Mouse (Mus musculus): ENCODE results near the gene Vdac2.
A peak's percentile ranks its signal among the peaks of the same experiment; 100 is the strongest.

The Vdac2 gene

DNA sequence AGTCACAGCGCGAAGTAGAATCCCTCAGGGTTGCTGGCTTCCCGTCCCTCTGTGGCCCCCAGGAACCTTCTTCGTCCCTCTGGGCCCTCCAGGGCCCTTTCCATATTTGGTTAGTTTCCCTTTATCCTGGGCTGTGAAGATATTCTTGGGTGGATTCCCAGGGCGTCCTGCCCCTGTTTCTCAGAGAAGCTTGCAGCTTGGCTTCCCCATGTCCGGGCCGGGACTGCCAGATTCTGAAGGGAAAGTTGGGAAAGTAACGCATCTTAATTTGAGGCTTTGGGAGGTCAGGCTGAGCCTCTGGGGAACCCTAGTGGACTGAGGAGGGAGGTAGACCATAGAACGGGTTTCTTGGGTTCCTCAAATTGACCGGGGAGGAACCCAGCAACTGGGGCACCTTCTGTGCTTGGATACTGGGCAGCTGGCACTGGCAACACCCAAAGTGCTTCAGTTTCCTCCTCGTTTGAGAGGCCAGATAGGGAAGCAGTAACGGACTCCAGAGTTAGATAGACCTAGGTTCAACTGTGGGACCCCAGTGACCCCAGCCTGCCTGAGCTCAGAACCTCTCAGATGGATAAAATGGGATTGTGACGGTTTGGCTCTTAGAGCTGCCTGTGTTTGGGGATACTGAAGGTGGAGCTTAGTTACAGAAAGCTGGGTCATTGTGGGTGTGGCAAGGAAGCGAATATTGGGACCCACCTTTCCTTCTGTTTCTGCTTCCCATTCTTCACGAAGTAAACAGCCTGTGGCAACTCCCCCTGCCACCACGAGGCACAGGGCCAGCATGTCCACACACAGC, 27.2 kb downstream of the Vdac2 start:
- DNase-seq (ENCODE audit: low spot score in 2 of 2) = no peak

DNA sequence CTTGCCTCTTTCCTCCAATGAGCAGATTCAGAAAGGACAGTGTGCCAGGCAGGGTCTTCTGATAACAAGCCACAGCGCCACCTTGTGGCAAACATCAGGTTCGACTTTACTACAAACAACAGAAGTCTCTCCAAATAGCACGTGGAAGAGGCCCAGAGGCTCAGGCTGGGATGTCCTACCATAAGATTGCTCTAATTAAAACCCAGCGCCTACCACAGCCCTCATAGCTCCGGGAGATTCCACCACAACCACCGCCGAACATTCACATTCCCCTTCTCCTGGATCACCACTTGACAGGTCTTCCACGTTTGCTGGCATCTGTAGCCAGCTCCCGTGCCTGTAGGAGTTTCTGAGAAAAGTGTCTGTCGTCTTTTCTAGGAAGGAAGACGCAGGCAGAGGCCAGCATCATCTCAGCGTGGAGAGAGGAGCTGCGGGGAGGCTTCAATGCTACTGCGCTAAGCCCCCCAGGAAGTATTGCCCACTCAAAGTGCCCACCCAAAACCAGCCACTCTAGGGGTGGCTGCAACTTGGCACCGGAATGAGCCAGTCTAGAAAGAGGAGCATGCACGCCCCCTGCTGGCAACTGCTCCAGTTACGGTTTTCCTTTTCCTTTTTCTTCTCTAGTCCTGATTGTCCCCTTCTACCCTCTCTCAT, 28.5 kb downstream of the Vdac2 start:
- peak in 1 of 2 experiments; percentile 47 for DNase-seq (ENCODE audit: low spot score in 2 of 2)

DNA sequence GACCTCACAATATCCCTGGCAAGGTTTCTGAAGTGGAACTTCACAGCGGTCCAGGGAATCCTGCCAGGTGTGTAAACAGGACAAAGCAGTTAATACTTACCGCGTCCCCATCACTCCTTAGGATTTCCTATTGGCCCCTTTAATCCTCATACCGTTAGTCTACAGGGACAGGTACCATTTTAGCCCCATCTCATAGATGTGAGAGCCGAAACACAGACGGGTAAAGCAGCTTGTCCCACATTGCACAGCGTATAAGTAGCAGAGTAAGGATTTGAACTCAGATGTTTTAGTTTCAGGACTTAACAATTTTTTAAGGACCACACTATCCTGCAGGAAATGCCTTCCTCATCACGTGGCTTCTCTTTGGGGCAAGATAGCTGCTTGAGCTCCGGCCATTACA, 29.2 kb downstream of the Vdac2 start:
- DNase-seq (ENCODE audit: low spot score in 2 of 2) = no peak

DNA sequence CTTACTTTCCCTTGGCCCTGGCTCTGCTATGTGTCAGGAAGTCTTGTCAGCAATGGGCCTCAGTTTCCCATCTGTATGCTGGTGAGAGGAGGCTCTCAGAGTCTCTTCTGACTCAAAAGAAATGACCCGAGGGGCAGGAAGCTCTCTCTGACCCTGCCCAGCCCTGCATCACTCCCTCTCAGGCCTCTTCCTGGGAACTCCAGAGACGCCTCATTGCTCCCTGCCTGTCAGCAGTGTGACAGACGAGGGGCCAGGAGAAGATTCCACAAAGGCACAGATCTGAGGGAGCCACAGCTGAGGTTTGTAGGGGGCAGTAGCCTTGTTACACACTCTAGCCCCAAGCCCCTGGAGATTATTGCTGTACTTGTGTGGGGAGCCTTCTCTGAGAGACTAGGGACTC, 30.9 kb downstream of the Vdac2 start:
- no peak for DNase-seq (ENCODE audit: low spot score in 2 of 2)

DNA sequence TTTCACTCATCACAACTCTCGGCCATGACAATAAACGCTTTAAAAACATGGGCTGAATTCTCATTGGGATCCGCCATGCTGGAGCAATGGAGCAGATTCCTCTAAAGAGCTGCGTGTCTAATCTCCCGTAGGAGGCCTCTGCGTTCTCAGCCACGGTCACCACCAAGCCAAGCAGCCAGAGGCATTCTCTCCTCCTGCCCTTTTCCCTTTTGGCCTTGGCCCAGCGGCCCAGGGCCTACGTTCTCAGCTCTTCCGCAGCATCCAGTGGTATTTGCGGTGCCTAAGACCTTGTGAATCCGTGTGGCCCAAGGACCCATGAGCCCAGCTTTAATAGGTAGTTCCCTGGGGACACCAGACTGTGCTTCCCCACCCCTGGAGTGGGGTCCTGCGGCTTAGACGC, 31.8 kb downstream of the Vdac2 start:
- DNase-seq (ENCODE audit: low spot score in 2 of 2) = no peak

DNA sequence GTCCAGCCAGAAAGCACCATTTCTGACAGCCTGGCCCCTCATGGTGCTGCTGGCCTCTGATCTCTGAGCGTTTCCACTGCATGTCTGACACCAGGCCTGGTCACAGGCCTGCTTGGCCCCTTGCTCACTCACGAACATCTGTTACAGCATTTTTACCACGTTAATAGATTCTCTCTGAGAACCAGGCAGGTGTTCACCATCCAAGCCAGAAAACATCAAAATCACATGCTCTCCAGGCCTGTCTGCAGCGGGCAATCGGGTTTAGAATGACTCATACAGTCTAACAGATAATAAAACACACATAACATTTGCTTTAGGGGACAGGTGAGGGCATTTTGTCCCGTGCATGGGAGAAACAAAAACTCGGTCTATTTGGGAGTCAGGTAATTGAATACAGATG, 41.3 kb downstream of the Vdac2 start:
- no peak for DNase-seq (ENCODE audit: low spot score in 2 of 2)

DNA sequence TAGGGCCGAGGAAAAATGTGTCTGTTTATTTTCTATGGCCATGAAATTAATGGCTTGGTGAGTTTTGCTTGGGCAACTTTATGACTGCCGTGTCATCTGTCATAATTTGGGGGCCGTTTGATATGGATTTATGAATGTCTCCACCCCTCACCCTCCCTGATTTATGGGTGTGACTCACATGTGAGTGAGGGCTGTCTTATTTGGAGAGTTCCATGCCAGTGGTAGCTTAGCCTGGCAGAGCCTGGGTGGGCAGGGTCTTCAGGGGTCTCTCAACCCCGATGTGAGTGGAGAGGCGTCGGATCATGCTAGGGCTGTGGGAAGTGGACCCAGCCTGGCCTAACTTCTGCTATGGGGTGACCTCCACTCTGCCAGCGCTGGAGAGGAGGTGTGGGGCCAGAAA, 41.8 kb downstream of the Vdac2 start:
- no peak for DNase-seq (ENCODE audit: low spot score in 2 of 2)

DNA sequence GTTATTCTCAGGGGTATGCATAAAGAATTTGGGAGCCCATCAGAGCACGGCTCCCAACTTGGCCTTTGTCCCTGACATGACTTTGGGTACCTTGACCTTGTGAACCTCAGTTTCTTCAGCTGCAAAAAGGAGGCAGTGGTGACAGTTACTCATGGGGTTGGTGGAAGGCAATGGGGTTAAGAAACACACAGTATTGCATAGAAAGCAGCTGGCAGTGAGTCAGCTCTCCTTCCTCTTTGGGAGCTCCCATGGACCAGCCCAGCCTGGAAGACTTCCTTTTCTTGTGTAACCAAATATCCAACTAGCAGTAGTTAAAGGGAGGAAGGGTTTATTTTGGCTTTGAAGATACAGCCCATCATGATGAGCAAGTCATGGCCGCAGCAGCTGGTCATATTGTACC, 65.4 kb downstream of the Vdac2 start:
- no peak for DNase-seq (ENCODE audit: low spot score in 2 of 2)

DNA sequence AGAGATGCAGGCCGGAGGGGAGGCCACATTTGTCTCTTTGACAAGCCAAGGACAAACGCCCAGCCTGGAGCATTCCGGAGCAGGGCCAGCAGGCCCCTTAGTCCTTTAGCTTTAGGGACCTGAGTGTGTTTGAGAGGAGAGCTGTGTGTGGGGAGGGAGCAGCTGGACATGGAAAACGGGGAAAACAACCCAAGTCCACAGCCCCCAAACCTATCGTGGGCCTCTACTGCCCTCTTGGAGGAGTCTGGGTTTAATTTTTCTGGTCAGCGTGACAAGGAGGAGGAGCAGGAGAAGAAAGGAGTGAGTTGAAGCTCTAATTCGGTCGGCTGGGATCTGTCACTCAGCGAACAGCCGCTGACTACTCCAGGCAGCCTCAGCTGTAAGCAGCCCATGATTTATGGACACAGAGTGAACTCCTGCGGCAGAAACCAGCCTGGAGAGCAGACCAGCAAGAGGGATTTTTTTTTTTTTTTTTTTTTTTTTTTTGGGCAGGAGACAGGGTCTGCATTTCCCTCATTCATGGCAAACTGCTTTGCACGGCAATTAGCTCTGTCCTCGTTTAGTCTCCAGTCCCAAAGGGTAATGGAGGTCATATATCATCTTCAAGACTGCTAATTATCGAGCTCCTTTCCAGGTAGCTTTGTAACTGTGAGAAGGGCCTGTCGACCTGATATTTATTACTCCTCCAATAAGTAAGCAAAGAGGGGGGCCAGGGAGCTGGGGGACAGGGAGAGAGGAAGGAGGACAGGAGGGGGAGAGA, 66.7 kb downstream of the Vdac2 start:
- no peak for DNase-seq (ENCODE audit: low spot score in 2 of 2)

DNA sequence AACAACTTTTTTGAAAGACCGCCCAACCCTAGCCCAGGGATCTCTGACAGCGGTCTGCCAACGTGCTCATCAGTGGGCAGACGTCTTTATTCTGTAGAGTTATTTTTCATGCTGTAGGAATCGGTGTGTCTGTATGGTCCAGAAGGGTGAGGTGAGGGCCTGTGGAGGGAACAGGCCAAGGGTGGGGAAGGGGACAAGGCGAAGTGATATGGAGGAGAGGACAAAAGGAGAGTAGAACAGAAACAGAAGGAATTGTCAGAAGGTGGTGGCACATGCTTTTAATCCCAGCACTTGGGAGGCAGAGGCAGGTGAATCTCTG, 67.3 kb downstream of the Vdac2 start:
- DNase-seq (ENCODE audit: low spot score in 2 of 2) = no peak

Data from right cerebral cortex, postnatal 36 days (tissue).